Mouse (Mus musculus) gastrocnemius, postnatal 10 days (tissue): ENCODE data around the gene Gm13285. TPM values are rescaled to one million over a fixed set of nuclear protein-coding genes. Genes with fewer than 3 reads are reported as not detected.
A peak's percentile ranks its signal among the peaks of the same experiment; 100 is the strongest.
"Not testable (repeated sequence)": the region's sequence is repeated elsewhere in the genome, so short reads cannot be mapped to it uniquely, and the experiment has no call there.

Experiments used
- DNase-seq: peaks from one replicate; pipeline ENCODE4 v3.0.0; 2021; ENCODE audit warnings: mixed read lengths
- long read RNA-seq, 2 experiments: library from polyadenylated mRNA; stranded (forward); transcript quantifications; one replicate each; pipeline ENCODE4 v2.0.0; 2021
- total RNA-seq, 2 experiments: library from RNA; stranded (reverse); gene quantifications; 2 replicates each; pipeline ENCODE4 v1.2.3; 2021

Gm13285 gene
- under 1 TPM in 1 of 2 experiments, not detected in 1; 0.21 TPM for total RNA-seq
- long read RNA-seq, experiment 1, result 0 reads
- long read RNA-seq, experiment 2, result 0 reads

DNA sequence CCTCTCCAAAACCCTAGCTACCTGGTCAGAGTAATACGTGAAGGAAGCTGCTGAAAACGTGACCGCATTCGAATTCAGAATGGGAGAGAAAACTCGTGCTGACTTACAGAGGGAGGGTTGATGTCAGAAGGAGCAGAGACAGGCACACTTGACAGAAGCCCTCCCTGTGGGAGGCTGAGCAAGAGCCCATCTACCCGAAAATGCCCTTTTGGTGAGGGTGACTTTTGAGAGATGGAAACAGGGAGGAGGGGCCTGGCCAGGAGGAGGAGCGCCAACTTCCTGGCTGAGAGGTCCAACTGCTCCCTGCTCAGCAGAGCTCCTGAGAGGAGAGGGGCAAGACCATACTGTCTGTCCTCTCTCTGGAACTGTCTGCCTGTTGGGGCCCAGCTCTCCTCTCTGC is at the start of gene Gm13285:
TSS of gene Gm13285 (plus strand) at position 301 of the 400 bp plus-strand sequence.
- DNase-seq, result not testable (repeated sequence)

DNA sequence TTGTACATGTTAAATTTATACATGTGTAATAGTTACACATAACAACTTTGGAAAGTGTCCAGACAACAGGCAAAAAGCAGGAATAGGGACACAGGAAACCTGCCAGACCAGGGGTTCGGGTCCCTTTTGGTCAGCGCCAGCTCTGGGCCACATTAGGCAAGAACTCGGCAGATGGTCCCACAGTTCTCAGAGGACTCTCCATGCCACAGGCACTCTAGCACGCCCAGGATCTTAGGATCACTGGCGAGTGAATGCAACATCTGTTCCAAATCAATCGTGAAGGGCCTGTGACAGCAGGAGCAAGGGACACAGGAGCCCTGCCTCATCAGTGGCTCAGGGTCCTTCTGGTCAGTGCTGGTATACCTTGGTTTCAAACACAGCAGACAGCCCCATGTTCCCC is 49.5 kb upstream of the Gm13285 start:
- no peak for DNase-seq

DNA sequence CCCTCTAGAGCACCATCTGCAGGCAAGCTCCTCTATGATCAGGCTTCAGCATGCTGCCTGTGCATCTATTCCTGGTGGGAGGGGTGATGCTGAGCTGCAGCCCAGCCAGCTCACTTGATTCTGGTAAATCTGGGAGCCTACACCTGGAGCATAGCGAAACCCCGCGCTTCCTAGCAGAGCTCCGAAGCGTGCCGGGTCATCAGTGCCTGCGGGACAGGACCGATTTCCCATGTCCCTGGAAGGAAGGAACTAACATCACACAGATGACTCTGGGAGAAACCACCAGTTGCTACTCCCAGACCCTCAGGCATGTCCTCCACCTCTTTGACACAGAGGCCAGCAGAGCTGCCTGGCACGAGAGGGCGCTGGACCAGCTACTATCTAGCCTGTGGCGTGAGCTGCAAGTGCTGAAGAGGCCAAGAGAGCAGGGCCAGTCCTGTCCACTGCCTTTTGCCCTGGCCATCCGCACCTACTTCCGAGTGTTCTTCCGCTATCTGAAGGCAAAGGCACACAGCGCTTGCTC is 44.6 kb upstream of the Gm13285 start, which contains the start of gene Gm13271:
TSS of gene Gm13271 (plus strand) at position 51 of the 523 bp plus-strand sequence.
- DNase-seq, result peak; percentile 62

DNA sequence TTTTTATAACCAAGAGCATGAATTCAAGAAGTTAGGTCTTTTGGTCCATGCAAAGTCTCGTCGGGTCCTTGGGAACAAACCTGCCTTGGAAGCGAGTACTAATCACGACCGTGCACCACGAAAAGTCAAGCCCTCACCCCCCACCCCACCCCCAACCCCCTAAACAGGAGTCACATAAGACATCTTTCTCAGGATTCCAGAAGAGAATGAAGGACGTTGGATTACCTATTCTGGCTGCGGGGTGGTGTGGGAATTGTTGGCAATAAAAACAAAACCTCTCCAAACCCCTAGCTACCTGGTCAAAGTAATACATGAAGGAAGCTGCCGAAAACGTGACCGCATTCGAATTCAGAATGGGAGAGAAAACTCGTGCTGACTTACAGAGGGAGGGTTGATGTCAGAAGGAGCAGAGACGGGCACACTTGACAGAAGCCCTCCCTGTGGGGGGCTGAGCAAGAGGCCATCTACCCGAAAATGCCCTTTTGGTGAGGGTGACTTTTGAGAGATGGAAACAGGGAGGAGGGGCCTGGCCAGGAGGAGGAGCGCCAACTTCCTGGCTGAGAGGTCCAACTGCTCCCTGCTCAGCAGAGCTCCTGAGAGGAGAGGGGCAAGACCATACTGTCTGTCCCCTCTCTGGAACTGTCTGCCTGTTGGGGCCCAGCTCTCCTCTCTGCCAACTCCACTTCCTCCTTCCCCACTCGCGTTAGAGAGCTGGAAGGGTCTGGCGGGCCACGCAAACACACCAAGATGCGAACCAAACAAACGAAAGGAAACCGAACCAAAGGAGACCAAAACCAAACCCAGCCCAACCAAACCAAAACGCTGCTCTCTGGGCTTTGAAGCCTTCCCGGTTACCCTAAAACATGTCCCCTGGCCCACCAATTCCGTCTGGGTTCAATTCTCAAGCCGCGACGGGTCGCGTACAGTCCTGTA is 42.6 kb upstream of the Gm13285 start:
- not testable (repeated sequence) for DNase-seq

DNA sequence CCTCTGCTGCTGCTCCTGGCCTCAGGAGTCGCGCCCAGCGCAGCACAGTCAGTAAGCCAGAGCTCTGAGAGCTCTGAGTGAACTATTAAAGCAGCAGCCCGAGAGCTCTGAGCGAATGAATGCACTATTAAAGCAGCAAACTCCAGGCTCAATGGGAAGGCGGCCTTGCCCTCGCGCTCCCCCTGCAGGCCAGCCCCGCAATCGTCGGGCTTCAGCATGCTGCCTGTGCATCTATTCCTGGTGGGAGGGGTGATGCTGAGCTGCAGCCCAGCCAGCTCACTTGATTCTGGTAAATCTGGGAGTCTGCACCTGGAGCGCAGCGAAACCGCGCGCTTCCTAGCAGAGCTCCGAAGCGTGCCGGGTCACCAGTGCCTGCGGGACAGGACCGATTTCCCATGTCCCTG is 41.8 kb upstream of the Gm13285 start:
- DNase-seq, result peak; percentile 79

DNA sequence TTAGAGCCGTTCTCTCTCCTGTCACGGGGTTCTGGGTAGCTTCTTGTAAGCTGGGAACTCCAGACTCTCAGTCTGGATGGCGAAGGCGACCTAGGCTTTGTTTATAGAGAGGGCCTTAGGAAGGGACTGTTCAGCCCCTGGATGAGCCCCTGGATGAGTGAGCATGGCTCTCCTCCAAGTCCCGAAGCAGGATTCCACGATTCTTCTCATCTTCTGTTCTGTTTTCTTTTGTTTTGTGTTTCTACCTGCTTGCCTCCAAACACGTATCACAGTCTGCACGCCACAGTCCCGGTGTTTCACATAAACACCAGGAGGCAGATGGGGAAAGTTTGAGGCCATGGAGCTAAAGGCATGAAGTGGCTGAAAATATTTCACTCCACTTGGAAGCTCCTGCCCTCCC is 40.7 kb upstream of the Gm13285 start:
- DNase-seq, result not testable (repeated sequence)

DNA sequence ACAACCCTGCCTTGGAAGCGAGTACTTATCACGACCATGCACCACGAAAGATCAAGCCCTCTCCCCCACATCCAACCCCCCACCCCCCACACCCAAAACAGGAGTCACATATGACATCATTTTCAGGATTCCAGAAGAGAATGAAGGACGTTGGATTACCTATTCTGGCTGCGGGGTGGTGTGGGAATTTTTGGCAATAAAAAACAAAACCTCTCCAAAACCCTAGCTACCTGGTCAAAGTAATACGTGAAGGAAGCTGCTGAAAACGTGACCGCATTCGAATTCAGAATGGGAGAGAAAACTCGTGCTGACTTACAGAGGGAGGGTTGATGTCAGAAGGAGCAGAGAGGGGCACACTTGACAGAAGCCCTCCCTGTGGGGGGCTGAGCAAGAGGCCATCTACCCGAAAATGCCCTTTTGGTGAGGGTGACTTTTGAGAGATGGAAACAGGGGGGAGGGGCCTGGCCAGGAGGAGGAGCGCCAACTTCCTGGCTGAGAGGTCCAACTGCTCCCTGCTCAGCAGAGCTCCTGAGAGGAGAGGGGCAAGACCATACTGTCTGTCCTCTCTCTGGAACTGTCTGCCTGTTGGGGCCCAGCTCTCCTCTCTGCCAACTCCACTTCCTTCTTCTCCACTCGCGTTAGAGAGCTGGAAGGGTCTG is 39.7 kb upstream of the Gm13285 start, which contains the start of gene Gm13283:
TSS of gene Gm13283 (plus strand) at position 510 of the 659 bp plus-strand sequence.
- DNase-seq, result peak; percentile 35

DNA sequence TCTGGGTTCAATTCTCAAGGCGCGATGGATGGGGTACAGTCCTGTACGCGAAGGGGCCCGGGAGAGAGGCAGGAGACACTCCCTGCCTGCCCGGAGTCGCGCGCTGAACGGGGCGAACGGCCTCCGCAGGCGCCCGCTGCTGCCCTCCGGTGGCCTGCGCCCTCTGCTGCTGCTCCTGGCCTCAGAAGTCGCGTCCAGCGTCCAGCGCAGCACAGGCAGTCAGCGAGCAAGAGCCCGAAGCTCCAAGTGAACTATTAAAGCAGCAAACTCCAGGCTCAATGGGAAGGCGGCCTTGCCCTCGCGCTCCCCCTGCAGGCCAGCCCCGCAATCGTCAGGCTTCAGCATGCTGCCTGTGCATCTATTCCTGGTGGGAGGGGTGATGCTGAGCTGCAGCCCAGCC is 39.0 kb upstream of the Gm13285 start:
- DNase-seq, result peak; percentile 59

DNA sequence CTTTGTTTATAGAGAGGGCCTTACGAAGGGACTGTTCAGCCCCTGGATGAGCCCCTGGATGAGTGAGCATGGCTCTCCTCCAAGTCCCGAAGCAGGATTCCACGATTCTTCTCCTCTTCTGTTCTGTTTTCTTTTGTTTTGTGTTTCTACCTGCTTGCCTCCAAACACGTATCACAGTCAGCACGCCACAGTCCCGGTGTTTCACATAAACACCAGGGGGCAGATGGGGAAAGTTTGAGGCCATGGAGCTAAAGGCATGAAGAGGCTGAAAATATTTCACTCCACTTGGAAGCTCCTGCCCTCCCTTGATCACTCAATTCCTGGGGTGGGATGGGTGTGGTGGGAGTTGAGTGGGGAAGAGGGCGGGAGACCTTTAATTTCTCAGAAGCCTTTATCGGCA is 37.7 kb upstream of the Gm13285 start:
- peak; percentile 64 for DNase-seq

DNA sequence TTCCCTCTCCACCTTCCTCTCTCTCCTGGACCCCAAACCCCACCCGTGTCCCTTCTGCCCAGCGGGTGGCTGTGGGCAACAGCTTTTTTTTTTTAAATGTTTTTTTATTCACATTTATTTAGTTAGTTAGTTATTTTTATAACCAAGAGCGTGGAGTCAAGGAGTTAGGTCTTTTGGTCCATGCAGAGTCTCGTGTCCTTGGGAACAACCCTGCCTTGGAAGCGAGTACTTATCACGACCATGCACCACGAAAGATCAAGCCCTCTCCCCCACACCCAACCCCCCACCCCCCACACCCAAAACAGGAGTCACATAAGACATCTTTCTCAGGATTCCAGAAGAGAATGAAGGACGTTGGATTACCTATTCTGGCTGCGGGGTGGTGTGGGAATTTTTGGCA is 37.1 kb upstream of the Gm13285 start:
- not testable (repeated sequence) for DNase-seq

DNA sequence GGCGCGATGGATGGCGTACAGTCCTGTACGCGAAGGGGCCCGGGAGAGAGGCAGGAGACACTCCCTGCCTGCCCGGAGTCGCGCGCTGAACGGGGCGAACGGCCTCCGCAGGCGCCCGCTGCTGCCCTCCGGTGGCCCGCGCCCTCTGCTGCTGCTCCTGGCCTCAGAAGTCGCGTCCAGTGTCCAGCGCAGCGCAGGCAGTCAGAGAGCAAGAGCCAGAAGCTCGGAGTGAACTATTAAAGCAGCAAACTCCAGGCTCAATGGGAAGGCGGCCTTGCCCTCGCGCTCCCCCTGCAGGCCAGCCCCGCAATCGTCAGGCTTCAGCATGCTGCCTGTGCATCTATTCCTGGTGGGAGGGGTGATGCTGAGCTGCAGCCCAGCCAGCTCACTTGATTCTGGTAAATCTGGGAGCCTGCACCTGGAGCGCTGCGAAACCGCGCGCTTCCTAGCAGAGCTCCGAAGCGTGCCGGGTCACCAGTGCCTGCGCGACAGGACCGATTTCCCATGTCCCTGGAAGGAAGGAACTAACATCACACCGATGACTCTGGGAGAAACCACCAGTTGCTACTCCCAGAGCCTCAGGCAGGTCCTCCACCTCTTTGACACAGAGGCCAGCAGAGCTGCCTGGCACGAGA is 36.0 kb upstream of the Gm13285 start:
- DNase-seq, result not testable (repeated sequence)

DNA sequence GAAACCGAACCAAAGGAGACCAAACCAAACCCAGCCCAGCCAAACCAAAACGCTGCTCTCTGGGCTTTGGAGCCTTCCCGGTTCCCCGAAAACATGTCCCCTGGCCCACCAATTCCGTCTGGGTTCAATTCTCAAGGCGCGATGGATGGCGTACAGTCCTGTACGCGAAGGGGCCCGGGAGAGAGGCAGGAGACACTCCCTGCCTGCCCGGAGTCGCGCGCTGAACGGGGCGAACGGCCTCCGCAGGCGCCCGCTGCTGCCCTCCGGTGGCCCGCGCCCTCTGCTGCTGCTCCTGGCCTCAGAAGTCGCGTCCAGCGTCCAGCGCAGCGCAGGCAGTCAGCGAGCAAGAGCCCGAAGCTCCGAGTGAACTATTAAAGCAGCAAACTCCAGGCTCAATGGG is 25.9 kb upstream of the Gm13285 start, which contains the start of gene Gm13290:
TSS of gene Gm13290 (plus strand) at position 301 of the 400 bp plus-strand sequence.
- DNase-seq, result not testable (repeated sequence)

DNA sequence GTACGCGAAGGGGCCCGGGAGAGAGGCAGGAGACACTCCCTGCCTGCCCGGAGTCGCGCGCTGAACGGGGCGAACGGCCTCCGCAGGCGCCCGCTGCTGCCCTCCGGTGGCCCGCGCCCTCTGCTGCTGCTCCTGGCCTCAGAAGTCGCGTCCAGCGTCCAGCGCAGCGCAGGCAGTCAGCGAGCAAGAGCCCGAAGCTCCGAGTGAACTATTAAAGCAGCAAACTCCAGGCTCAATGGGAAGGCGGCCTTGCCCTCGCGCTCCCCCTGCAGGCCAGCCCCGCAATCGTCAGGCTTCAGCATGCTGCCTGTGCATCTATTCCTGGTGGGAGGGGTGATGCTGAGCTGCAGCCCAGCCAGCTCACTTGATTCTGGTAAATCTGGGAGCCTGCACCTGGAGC is 22.8 kb upstream of the Gm13285 start, which contains the start of gene Gm13289:
TSS of gene Gm13289 (plus strand) at position 301 of the 400 bp plus-strand sequence.
- not testable (repeated sequence) for DNase-seq

DNA sequence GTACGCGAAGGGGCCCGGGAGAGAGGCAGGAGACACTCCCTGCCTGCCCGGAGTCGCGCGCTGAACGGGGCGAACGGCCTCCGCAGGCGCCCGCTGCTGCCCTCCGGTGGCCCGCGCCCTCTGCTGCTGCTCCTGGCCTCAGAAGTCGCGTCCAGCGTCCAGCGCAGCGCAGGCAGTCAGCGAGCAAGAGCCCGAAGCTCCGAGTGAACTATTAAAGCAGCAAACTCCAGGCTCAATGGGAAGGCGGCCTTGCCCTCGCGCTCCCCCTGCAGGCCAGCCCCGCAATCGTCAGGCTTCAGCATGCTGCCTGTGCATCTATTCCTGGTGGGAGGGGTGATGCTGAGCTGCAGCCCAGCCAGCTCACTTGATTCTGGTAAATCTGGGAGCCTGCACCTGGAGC is 19.9 kb upstream of the Gm13285 start, which contains the start of gene Gm13272:
TSS of gene Gm13272 (plus strand) at position 301 of the 400 bp plus-strand sequence.
- not testable (repeated sequence) for DNase-seq

DNA sequence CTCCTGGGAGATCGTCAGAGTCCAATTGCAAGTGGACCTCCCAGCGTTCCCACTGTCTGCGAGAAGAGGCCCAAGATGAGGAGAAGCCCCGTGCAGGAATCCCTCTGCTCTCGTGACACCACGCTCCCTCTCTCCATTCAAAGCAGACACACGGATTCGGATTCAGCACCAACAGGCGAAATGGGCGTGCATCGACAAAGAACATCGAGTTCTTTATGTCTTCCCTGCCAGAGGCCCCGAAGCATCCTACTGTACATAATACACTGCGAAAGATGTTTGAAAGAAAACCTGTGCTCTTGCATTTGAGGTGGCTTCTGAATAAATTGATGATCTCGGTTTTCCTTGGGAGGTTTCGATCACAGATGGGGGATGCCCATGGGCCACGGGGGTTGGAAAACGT is 19.1 kb upstream of the Gm13285 start:
- peak; percentile 3 for DNase-seq

DNA sequence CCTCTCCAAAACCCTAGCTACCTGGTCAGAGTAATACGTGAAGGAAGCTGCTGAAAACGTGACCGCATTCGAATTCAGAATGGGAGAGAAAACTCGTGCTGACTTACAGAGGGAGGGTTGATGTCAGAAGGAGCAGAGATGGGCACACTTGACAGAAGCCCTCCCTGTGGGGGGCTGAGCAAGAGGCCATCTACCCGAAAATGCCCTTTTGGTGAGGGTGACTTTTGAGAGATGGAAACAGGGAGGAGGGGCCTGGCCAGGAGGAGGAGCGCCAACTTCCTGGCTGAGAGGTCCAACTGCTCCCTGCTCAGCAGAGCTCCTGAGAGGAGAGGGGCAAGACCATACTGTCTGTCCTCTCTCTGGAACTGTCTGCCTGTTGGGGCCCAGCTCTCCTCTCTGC is 17.6 kb upstream of the Gm13285 start, which contains the start of gene Ifnz:
TSS of gene Ifnz (plus strand) at position 301 of the 400 bp plus-strand sequence.
- not testable (repeated sequence) for DNase-seq

DNA sequence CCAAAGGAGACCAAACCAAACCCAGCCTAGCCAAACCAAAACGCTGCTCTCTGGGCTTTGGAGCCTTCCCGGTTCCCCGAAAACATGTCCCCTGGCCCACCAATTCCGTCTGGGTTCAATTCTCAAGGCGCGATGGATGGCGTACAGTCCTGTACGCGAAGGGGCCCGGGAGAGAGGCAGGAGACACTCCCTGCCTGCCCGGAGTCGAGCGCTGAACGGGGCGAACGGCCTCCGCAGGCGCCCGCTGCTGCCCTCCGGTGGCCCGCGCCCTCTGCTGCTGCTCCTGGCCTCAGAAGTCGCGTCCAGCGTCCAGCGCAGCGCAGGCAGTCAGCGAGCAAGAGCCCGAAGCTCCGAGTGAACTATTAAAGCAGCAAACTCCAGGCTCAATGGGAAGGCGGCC is 17.1 kb upstream of the Gm13285 start:
- DNase-seq, result not testable (repeated sequence)

DNA sequence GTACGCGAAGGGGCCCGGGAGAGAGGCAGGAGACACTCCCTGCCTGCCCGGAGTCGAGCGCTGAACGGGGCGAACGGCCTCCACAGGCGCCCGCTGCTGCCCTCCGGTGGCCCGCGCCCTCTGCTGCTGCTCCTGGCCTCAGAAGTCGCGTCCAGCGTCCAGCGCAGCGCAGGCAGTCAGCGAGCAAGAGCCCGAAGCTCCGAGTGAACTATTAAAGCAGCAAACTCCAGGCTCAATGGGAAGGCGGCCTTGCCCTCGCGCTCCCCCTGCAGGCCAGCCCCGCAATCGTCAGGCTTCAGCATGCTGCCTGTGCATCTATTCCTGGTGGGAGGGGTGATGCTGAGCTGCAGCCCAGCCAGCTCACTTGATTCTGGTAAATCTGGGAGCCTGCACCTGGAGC is 14.1 kb upstream of the Gm13285 start, which contains the start of gene Gm13276:
TSS of gene Gm13276 (plus strand) at position 301 of the 400 bp plus-strand sequence.
- DNase-seq, result not testable (repeated sequence)

DNA sequence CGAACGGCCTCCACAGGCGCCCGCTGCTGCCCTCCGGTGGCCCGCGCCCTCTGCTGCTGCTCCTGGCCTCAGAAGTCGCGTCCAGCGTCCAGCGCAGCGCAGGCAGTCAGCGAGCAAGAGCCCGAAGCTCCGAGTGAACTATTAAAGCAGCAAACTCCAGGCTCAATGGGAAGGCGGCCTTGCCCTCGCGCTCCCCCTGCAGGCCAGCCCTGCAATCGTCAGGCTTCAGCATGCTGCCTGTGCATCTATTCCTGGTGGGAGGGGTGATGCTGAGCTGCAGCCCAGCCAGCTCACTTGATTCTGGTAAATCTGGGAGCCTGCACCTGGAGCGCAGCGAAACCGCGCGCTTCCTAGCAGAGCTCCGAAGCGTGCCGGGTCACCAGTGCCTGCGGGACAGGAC is 11.1 kb upstream of the Gm13285 start, which contains the start of gene Gm13277:
TSS of gene Gm13277 (plus strand) at position 231 of the 400 bp plus-strand sequence.
- peak; percentile 48 for DNase-seq

DNA sequence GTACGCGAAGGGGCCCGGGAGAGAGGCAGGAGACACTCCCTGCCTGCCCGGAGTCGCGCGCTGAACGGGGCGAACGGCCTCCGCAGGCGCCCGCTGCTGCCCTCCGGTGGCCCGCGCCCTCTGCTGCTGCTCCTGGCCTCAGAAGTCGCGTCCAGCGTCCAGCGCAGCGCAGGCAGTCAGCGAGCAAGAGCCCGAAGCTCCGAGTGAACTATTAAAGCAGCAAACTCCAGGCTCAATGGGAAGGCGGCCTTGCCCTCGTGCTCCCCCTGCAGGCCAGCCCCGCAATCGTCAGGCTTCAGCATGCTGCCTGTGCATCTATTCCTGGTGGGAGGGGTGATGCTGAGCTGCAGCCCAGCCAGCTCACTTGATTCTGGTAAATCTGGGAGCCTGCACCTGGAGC is 8.2 kb upstream of the Gm13285 start, which contains the start of gene Gm13278:
TSS of gene Gm13278 (plus strand) at position 301 of the 400 bp plus-strand sequence.
- not testable (repeated sequence) for DNase-seq
